ENCODE assay signal across 31 mouse cellular contexts in genomic region chr19:58533077-58533476, GRCm38 (mm10). TPM values are rescaled to one million over a fixed set of nuclear protein-coding genes. Genes with fewer than 3 reads are reported as not detected.
"Had no signal": no experiment of that assay in that cellular context is flagged by ENCODE, and none has a peak within 500 bp of the region (broad histone marks: within the 10 kb centered on the region; RNA-seq: fewer than 3 reads in every experiment).

No protein-coding gene starts in this region.

- H3K27me3 ChIP-seq: liver, embryonic 12.5 days; liver, embryonic 15.5 days; megakaryocyte, embryonic 14.5 days; midbrain, embryonic 13.5 days had no signal

- DNase-seq: kidney, adult 18-20 months; kidney, adult 9 months; kidney, postnatal 14 days; kidney, postnatal 4 days; layer of hippocampus, postnatal 36 days; lung, adult 18-20 months; right cerebral cortex, postnatal 14 days; right cerebral cortex, postnatal 4 days; thymus, adult 2 months; thymus, postnatal 14 days; thymus, postnatal 4 days had no signal

- H3K9ac ChIP-seq: liver, embryonic 12.5 days; liver, embryonic 15.5 days; midbrain, embryonic 13.5 days had no signal

- H3K36me3 ChIP-seq: liver, embryonic 12.5 days; liver, embryonic 15.5 days; midbrain, embryonic 10.5 days; midbrain, embryonic 13.5 days had no signal

- H3K4me3 ChIP-seq: left cerebral cortex, adult 2 months; liver, embryonic 12.5 days; liver, embryonic 15.5 days; megakaryocyte, embryonic 14.5 days; midbrain, embryonic 10.5 days; midbrain, embryonic 13.5 days had no signal

- H3K27ac ChIP-seq: left cerebral cortex, adult 2 months; liver, embryonic 12.5 days; liver, embryonic 15.5 days; midbrain, embryonic 10.5 days; midbrain, embryonic 13.5 days; stomach, postnatal 0 days had no signal

- H3K4me1 ChIP-seq: liver, embryonic 12.5 days; liver, embryonic 15.5 days; megakaryocyte, embryonic 14.5 days had no signal

RNA-seq across cellular contexts. Expression of gene Ccdc172, which starts 21.3 kb away (rescaled TPM):
- total RNA-seq: layer of hippocampus, adult 18-20 months; layer of hippocampus, postnatal 10 days; layer of hippocampus, postnatal 36 days; left cerebral cortex, adult 2 months; left cerebral cortex, postnatal 10 days; monocyte, adult 5-6 weeks had no signal
- polyA plus RNA-seq: intestine, embryonic 16.5 days; kidney, embryonic 16.5 days; limb, embryonic 11.5 days; limb, embryonic 14.5 days; liver, embryonic 12.5 days; liver, embryonic 15.5 days; lung, embryonic 16.5 days; midbrain, embryonic 10.5 days; midbrain, embryonic 13.5 days; midbrain, embryonic 16.5 days; neural tube, embryonic 11.5 days; neural tube, embryonic 14.5 days; stomach, embryonic 14.5 days; stomach, postnatal 0 days; thymus, adult 2 months had no signal
